Mouse (Mus musculus): ENCODE data around the gene Satb2. TPM values are rescaled to one million over a fixed set of nuclear protein-coding genes. Genes with fewer than 3 reads are reported as not detected.

Satb2 gene
- total RNA-seq (2021): under 1 TPM; 0.35 to 0.36 TPM

GRCm38 (mm10) chr1:56978151-56978700 lies at the start of gene Satb2:
Gene Satb2 (minus strand): TSS chr1:56978650.
- intact Hi-C loops (cut with DNase I): loop anchor here (5.0 to 10.0 kb wide), 4 partner anchors 229 to 1743 kb away; partner anchors contain the start of gene Mars2
- DNase-seq: no peak

- no peak for DNase-seq
- intact Hi-C loops (cut with DNase I): no loop called here
Observed at GRCm38 (mm10) chr1:57018941-57019340, 40.5 kb upstream of the Satb2 start.

- intact Hi-C loops (cut with DNase I): no loop called here
- DNase-seq: no peak
Observed at GRCm38 (mm10) chr1:57013856-57014255, 35.4 kb upstream of the Satb2 start.

GRCm38 (mm10) chr1:57009171-57009570 lies 30.7 kb upstream of the Satb2 start:
- intact Hi-C loops (cut with DNase I): no loop called here
- DNase-seq: no peak

GRCm38 (mm10) chr1:56995041-56995440 lies 16.6 kb upstream of the Satb2 start:
- DNase-seq: no peak
- intact Hi-C loops (cut with DNase I): no loop called here

- intact Hi-C loops (cut with DNase I): no loop called here
- no peak for DNase-seq
Observed at GRCm38 (mm10) chr1:56992310-56992709, 13.9 kb upstream of the Satb2 start.

- no peak for DNase-seq
- intact Hi-C loops (cut with DNase I): no loop called here
Observed at GRCm38 (mm10) chr1:56991613-56992012, 13.2 kb upstream of the Satb2 start.

GRCm38 (mm10) chr1:56984483-56984810 lies 6.0 kb upstream of the Satb2 start:
- intact Hi-C loops (cut with DNase I): no loop called here
- DNase-seq: no peak

- intact Hi-C loops (cut with DNase I): loop anchor here (2.0 kb wide), 1 partner anchor 15 kb away; no protein-coding TSS in a partner anchor
- no peak for DNase-seq
Observed at GRCm38 (mm10) chr1:56983771-56984482, 5.5 kb upstream of the Satb2 start.

- intact Hi-C loops (cut with DNase I): loop anchor here (2.0 kb wide), 1 partner anchor 14 kb away; no protein-coding TSS in a partner anchor
- no peak for DNase-seq
Observed at GRCm38 (mm10) chr1:56983100-56983590, 4.7 kb upstream of the Satb2 start.

- DNase-seq: no peak
- intact Hi-C loops (cut with DNase I): loop anchor here (2.0 kb wide), 1 partner anchor 14 kb away; no protein-coding TSS in a partner anchor
Observed at GRCm38 (mm10) chr1:56982631-56983030, 4.2 kb upstream of the Satb2 start.

GRCm38 (mm10) chr1:56981947-56982555 lies 3.6 kb upstream of the Satb2 start:
- intact Hi-C loops (cut with DNase I): loop anchor here (2.0 kb wide), 1 partner anchor 13 kb away; no protein-coding TSS in a partner anchor
- DNase-seq: no peak

GRCm38 (mm10) chr1:56981508-56981907 lies 3.1 kb upstream of the Satb2 start:
- intact Hi-C loops (cut with DNase I): no loop called here
- DNase-seq: no peak

- intact Hi-C loops (cut with DNase I): no loop called here
- no peak for DNase-seq
Observed at GRCm38 (mm10) chr1:56980631-56981275, 2.3 kb upstream of the Satb2 start.

GRCm38 (mm10) chr1:56979531-56980395 lies 1.3 kb upstream of the Satb2 start:
- no peak for DNase-seq
- intact Hi-C loops (cut with DNase I): loop anchor here (5.0 to 10.0 kb wide), 4 partner anchors 228 to 1745 kb away; partner anchors contain the start of gene Mars2

GRCm38 (mm10) chr1:56977201-56978100 lies 999 bp downstream of the Satb2 start:
- DNase-seq: peak; percentile 74 to 75
- intact Hi-C loops (cut with DNase I): loop anchor here (5.0 to 10.0 kb wide), 4 partner anchors 230 to 1743 kb away; partner anchors contain the start of gene Mars2

- intact Hi-C loops (cut with DNase I): loop anchor here (5.0 to 10.0 kb wide), 4 partner anchors 231 to 1742 kb away; partner anchors contain the start of gene Mars2
- DNase-seq: no peak
Observed at GRCm38 (mm10) chr1:56976825-56977104, 1.7 kb downstream of the Satb2 start.

GRCm38 (mm10) chr1:56976044-56976824 lies 2.2 kb downstream of the Satb2 start:
- intact Hi-C loops (cut with DNase I): loop anchor here (5.0 to 10.0 kb wide), 4 partner anchors 231 to 1741 kb away; partner anchors contain the start of gene Mars2
- no peak for DNase-seq

Data from heart, postnatal 36 days (tissue).